Mouse (Mus musculus) midbrain, embryonic 15.5 days (tissue): ENCODE measurements at regions not wholly inside any gene's neighbourhood (a gene's known extent, or its start where the extent isn't known, plus 50 kb on each side); places are given as distances from the start of the nearest gene placed in this dataset.

ENCODE experiments used
- ATAC-seq: fragments of 200-750 bp; cut with Nextera tagmentation; replicated peaks from 2 replicates; pipeline ENCODE4 v1.8.0; 2017; ENCODE audit warnings: moderate TSS enrichment
- H3K27ac ChIP-seq: fragments of 300-500 bp; sonication (generic); 2 replicates; pipeline ENCODE4 v1.5.1; 2015; ENCODE audit warnings: mild to moderate bottlenecking, inconsistent platforms
- H3K27me3 ChIP-seq: fragments of 300-500 bp; sonication (generic); replicated peaks from 2 replicates; pipeline ENCODE4 v1.6.1; 2015; ENCODE audit warnings: inconsistent platforms
- H3K36me3 ChIP-seq: fragments of 300-500 bp; sonication (generic); replicated peaks from 2 replicates; pipeline ENCODE4 v1.6.1; 2015; ENCODE audit warnings: inconsistent platforms
- H3K4me1 ChIP-seq: fragments of 300-500 bp; sonication (generic); 2 replicates; pipeline ENCODE4 v1.6.1; 2015; ENCODE audit warnings: inconsistent platforms
- H3K4me2 ChIP-seq: fragments of 300-500 bp; sonication (generic); 2 replicates; pipeline ENCODE4 v1.6.1; 2015; ENCODE audit warnings: inconsistent platforms, mild to moderate bottlenecking, moderate library complexity
- H3K4me3 ChIP-seq: fragments of 300-500 bp; sonication (generic); 2 replicates; pipeline ENCODE4 v1.5.1; 2015; ENCODE audit warnings: mild to moderate bottlenecking, inconsistent platforms
- H3K9ac ChIP-seq: fragments of 300-500 bp; sonication (generic); 2 replicates; pipeline ENCODE4 v1.6.1; 2015; ENCODE audit warnings: mild to moderate bottlenecking, inconsistent platforms
- H3K9me3 ChIP-seq: fragments of 300-500 bp; sonication (generic); 2 replicates; pipeline ENCODE4 v1.6.1; 2016; ENCODE audit warnings: inconsistent platforms
- WGBS: fragments of 180-500 bp; shearing (Covaris S2); methylation state at CpG from one replicate; pipeline ENCODE4 v1.1.7; 2015; ENCODE audit warnings: mixed read lengths; 5-methylcytosine and 5-hydroxymethylcytosine counted together

GRCm38 (mm10) chr3:10952583-10952982 lies 617.1 kb upstream of the Gm38303 start:
- Histone ChIP-seq H3K36me3 (no peaks in the 10 kb centered on the region), H3K9ac (no peak overlapping the region), H3K4me3 (no peak overlapping the region), H3K27ac (no peak overlapping the region), H3K27me3 (no peaks in the 10 kb centered on the region), H3K4me1 (no peaks in the 10 kb centered on the region), H3K9me3 (no peaks in the 10 kb centered on the region), H3K4me2 (no peak overlapping the region)
- WGBS: 95% methylated on average over 1 of the region's 1 CpGs
- ATAC-seq: no peak

- Histone ChIP-seq H3K4me1 (no peaks in the 10 kb centered on the region), H3K4me3 (no peak overlapping the region), H3K9ac (no peak overlapping the region), H3K9me3 (no peaks in the 10 kb centered on the region), H3K36me3 (no peaks in the 10 kb centered on the region), H3K4me2 (no peak overlapping the region), H3K27me3 (no peaks in the 10 kb centered on the region), H3K27ac (no peak overlapping the region)
- 50% methylated on average over 3 of the region's 3 CpGs for WGBS
- no peak for ATAC-seq
These were observed 581.6 kb upstream of the Gm38303 start for GRCm38 (mm10) chr3:10917056-10917455.

GRCm38 (mm10) chr3:10891981-10892380 lies 556.5 kb upstream of the Gm38303 start:
- Histone ChIP-seq H3K4me1 (no peaks in the 10 kb centered on the region), H3K4me3 (no peak overlapping the region), H3K27ac (no peak overlapping the region), H3K9ac (no peak overlapping the region), H3K36me3 (no peaks in the 10 kb centered on the region), H3K4me2 (no peak overlapping the region), H3K27me3 (no peaks in the 10 kb centered on the region), H3K9me3 (no peaks in the 10 kb centered on the region)
- peak; percentile 78 for ATAC-seq
- WGBS: 45% methylated on average over 2 of the region's 2 CpGs
